Mouse (Mus musculus) thymus, adult 18-20 months (tissue): Measurements from ENCODE around the gene Fgfr4.
"Not testable (repeated sequence)": the region's sequence is repeated elsewhere in the genome, so short reads cannot be mapped to it uniquely, and the experiment has no call there.

ENCODE experiments used
- DNase-seq, 2 experiments: peaks; one replicate each; pipeline ENCODE4 v3.0.0; 2022; ENCODE audit warnings: mixed read lengths in 2 of 2

Fgfr4 gene

GRCm38 (mm10) chr13:55172336-55172770 lies 19.9 kb downstream of the Fgfr4 start:
- no peak for DNase-seq

- DNase-seq: no peak
These were observed 21.9 kb downstream of the Fgfr4 start for GRCm38 (mm10) chr13:55174347-55174746.

GRCm38 (mm10) chr13:55176265-55176664 lies 23.8 kb downstream of the Fgfr4 start:
- no peak for DNase-seq

GRCm38 (mm10) chr13:55177903-55178496 lies 25.6 kb downstream of the Fgfr4 start:
- DNase-seq: no peak

- DNase-seq: no peak
These were observed 26.1 kb downstream of the Fgfr4 start for GRCm38 (mm10) chr13:55178556-55178955.

- DNase-seq: no peak
These were observed 27.2 kb downstream of the Fgfr4 start for GRCm38 (mm10) chr13:55179591-55179990.

- no peak for DNase-seq
These were observed 29.3 kb downstream of the Fgfr4 start for GRCm38 (mm10) chr13:55181786-55182172.

GRCm38 (mm10) chr13:55182173-55182894 lies 29.9 kb downstream of the Fgfr4 start:
- no peak for DNase-seq

- DNase-seq: no peak
These were observed 30.9 kb downstream of the Fgfr4 start for GRCm38 (mm10) chr13:55183382-55183781.

GRCm38 (mm10) chr13:55187062-55187461 lies 34.6 kb downstream of the Fgfr4 start:
- DNase-seq: not testable (repeated sequence)

- no peak for DNase-seq
These were observed 37.2 kb downstream of the Fgfr4 start for GRCm38 (mm10) chr13:55189531-55190107.

- DNase-seq: peak; percentile 86 to 88
These were observed 37.9 kb downstream of the Fgfr4 start for GRCm38 (mm10) chr13:55190121-55190868.

- DNase-seq: no peak
These were observed 39.1 kb downstream of the Fgfr4 start for GRCm38 (mm10) chr13:55191535-55191934.

GRCm38 (mm10) chr13:55202758-55203157 lies 50.3 kb downstream of the Fgfr4 start:
- DNase-seq: not testable (repeated sequence)

- no peak for DNase-seq
These were observed 51.3 kb downstream of the Fgfr4 start for GRCm38 (mm10) chr13:55203740-55204139.

- DNase-seq: no peak
These were observed 52.4 kb downstream of the Fgfr4 start for GRCm38 (mm10) chr13:55204667-55205389.

GRCm38 (mm10) chr13:55205448-55206205 lies 53.2 kb downstream of the Fgfr4 start:
- no peak for DNase-seq

- DNase-seq: no peak
These were observed 56.6 kb downstream of the Fgfr4 start for GRCm38 (mm10) chr13:55208837-55209648.

GRCm38 (mm10) chr13:55209649-55210192 lies 57.3 kb downstream of the Fgfr4 start, which contains the start of gene Nsd1:
Nsd1 (plus strand) TSS chr13:55209782.
- DNase-seq: peak in 1 of 2 experiments; percentile 47

GRCm38 (mm10) chr13:55210193-55210970 lies 57.9 kb downstream of the Fgfr4 start:
- DNase-seq: peak; percentile 22 to 48
